Mouse (Mus musculus): ENCODE measurements around the gene Pomp.
A peak's percentile ranks its signal among the peaks of the same experiment; 100 is the strongest.

Gene Pomp

DNA sequence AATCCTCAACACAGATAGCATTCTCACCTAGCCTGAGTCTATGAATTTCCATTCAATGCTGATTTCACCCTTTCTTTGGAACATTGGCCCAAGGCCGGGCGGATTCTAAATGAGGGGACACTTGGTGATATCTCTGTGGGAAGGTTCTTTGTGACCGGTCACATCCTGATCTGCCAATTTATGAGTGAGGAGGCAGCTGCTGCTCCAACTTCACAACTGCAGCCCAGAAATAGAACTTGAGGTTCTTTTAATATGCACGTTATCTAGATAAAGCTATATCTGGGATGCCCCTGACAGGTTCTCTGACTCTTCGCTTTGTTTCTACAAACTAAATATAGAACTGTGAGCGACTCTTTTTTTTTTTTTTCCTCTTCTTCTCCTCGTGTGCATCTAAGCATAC lies 10.1 kb upstream of the Pomp start:
- DNase-seq (ENCODE audit: low read depth, low spot score): no peak

- DNase-seq (ENCODE audit: low read depth, low spot score): no peak
These were observed 199 bp upstream of the Pomp start for GRCm38 (mm10) chr5:147860076-147860448.

- no peak for DNase-seq (ENCODE audit: low read depth, low spot score)
These were observed 8.4 kb downstream of the Pomp start for GRCm38 (mm10) chr5:147868674-147869073.

DNA sequence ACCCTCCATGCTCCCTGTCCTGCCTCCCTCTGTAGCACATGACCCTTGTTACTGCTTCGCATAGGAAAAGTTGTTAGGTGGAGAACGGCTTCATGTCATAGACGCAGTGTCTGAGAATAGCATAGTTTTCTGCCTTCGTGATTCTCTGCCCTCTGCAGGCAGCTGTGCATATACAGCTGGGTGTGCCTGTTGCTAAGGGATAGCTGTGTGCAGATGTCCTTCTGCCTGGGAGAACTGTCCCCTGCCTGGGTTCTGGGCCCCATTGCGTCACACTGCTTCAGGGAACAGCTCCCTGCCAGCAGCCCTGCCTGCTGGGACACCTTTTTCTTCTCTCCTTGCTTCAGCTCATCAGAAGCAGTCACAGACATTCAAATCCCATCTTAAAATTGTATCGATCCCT lies 9.3 kb downstream of the Pomp start:
- peak; percentile 25 for DNase-seq (ENCODE audit: low read depth, low spot score)

GRCm38 (mm10) chr5:147870296-147870695 lies 10.0 kb downstream of the Pomp start:
- peak; percentile 59 for DNase-seq (ENCODE audit: low read depth, low spot score)

- DNase-seq (ENCODE audit: low read depth, low spot score): no peak
These were observed 11.0 kb downstream of the Pomp start for GRCm38 (mm10) chr5:147871091-147871820.

GRCm38 (mm10) chr5:147874491-147875065 lies 14.3 kb downstream of the Pomp start:
- DNase-seq (ENCODE audit: low read depth, low spot score): no peak

GRCm38 (mm10) chr5:147875210-147875609 lies 14.9 kb downstream of the Pomp start:
- DNase-seq (ENCODE audit: low read depth, low spot score): no peak

GRCm38 (mm10) chr5:147877520-147877919 lies 17.3 kb downstream of the Pomp start:
- DNase-seq (ENCODE audit: low read depth, low spot score): peak; percentile 82

- DNase-seq (ENCODE audit: low read depth, low spot score): no peak
These were observed 19.9 kb downstream of the Pomp start for GRCm38 (mm10) chr5:147879971-147880682.

DNA sequence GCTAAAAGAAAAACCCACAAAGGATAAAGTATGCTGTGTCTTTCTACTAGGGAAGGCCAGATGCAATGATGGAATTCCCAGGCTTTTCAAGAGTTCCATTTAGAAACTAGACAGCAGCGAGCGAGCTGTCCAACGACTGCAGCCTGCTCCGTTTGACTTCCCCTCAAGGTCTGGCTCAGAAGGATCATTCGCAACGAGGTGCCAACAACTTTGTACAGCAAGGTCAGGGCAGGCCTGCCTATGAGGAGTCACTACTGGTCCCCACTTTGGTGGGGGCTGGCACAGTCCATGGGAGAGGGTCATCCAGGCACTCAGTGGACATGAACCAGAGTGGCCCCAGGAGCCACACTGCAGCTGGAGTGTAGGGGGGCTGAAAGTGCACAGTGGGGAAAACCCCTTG lies 23.3 kb downstream of the Pomp start:
- no peak for DNase-seq (ENCODE audit: low read depth, low spot score)

DNA sequence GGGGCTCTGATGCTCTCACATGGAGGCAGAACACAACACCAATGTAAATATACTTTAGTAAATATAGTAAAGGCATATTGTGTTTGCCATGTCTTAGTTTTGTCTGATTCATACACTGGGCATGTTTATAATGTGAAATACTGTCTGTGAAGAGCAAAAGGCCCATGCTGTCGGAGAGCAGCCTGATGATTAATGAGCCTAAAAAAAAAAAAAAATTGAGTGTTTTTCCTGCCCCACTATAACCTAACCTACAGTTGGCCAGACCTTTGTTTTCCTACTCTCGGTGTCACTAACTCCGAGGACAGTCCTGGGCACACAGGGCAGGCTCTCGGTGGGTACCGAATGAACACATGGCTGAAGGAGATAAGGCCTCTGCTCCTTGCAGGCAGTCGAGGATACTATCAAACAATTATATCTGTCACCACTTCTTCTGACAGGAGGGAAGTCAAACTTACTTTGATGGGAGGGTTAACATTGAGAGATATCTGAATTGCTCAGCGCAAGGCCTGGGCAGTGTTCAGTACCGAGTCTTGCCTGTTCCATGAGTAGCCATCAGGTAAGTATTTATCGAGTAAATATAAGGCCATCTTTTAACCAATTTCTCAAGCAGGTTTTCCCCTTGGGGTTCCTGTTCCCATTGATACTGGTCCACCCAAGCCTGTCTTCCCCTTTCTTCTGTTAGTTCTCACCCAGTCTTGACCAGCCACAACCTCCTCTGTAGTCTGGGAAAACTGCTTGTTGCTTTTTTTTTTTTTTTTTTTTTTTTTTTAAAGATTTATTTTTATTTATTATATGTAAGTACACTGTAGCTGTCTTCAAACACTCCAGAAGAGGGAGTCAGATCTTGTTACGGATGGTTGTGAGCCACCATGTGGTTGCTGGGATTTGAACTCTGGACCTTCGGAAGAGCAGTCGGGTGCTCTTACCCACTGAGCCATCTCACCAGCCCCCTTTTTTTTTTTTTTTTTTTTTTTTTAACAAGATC lies 28.3 kb downstream of the Pomp start:
- DNase-seq (ENCODE audit: low read depth, low spot score): no peak

DNA sequence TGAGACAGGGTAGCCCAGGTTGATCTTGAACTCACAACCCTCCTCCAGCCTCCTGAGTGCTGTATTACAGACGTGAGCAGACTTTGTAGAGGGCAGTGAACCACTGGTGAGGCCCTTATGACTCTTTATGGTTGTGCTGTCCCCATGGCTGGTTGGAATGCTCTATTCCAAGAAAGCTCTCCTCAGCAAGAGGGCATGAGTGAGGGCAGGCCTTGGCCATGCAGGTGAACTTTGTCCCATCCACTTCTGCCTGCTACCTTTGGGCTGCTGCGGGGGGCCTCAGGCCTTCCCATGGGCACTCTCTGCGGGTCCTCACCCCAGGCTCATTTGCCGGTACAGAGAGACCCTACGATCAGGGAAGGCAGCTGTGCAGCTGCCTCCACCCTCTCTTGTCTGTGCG lies 32.5 kb downstream of the Pomp start:
- no peak for DNase-seq (ENCODE audit: low read depth, low spot score)

GRCm38 (mm10) chr5:147893143-147893542 lies 32.9 kb downstream of the Pomp start:
- DNase-seq (ENCODE audit: low read depth, low spot score): peak; percentile 57

DNA sequence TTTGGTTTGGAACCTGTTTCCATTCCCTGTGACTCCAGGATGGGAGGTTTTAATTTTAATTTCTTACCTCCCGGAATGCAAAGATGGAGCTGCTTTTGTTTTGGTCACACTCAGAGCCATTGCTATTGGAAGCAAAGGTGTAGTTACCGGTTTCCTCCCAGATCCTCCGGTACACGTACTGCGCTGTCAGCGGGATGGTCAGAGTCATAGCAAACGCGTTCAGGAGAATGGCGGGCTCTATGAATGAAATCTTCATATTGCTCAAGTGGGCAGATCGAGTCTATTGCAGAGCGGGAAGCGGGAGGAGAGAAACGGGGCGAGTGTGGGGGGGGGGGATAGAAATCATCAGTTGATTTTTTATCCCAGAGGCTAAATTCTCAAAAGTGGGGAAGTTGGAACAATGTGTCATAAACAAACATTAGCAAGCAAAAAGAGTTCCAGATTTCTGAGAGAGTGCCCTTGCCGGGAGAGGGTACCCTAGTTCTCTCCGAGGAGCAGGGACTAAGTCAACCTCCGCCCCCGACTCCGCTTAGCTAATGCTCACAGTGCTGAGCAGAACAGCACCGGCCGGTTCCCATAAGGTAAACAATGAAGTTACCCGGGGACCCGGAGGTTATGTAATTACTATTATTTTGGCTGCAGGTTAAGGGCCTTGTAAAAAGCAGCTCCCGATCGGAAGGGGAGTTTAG lies 33.6 kb downstream of the Pomp start:
- DNase-seq (ENCODE audit: low read depth, low spot score): no peak

GRCm38 (mm10) chr5:147894455-147895076 lies 34.3 kb downstream of the Pomp start, which contains the start of gene Slc46a3:
Gene Slc46a3, minus strand, starts transcription at chr5:147894815.
- peak; percentile 93 for DNase-seq (ENCODE audit: low read depth, low spot score)

- peak; percentile 90 for DNase-seq (ENCODE audit: low read depth, low spot score)
These were observed 35.4 kb downstream of the Pomp start for GRCm38 (mm10) chr5:147895436-147896198.

- peak; percentile 38 for DNase-seq (ENCODE audit: low read depth, low spot score)
These were observed 36.2 kb downstream of the Pomp start for GRCm38 (mm10) chr5:147896501-147896900.

DNA sequence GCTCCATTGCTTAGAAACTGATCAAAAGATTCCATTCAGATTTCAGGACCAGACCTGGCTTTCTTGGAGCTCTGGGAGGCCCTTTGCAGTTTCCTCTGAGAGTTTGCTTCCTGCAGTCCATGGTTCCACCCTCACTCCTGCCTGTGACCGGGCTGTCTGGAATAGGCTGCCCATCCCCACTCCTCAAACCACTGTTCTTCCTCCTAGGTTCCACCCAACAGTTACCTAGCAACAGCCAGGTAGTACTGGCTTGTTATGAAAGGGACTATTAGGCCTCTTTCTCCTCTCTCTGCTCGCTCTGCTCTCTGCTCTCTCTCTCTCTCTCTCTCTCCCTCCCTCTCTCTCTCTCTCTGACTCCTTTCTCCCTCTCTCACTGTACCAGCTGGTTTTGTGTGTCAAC lies 38.0 kb downstream of the Pomp start:
- peak; percentile 81 for DNase-seq (ENCODE audit: low read depth, low spot score)
